In genomic region chr15:83594513-83595363, GRCm38 (mm10) we compare ENCODE assay signal across 8 mouse cellular contexts. TPM values are rescaled to one million over a fixed set of nuclear protein-coding genes. Genes with fewer than 3 reads are reported as not detected.
A peak's percentile ranks its signal among the peaks of the same experiment; 100 is the strongest.
DNase-seq lines count a peak whose midpoint lies in the region; ATAC-seq lines count a peak whose summit lies in the region.

Ttll12 (minus strand) TSS chr15:83595157.

- under 1% methylated on average over 67 of the region's 68 CpGs for WGBS in forebrain, embryonic 14.5 days
- WGBS in neural tube, embryonic 15.5 days, result under 1% methylated on average over 68 of the region's 68 CpGs

- no peaks in the 10 kb centered on the region for H3K9me3 ChIP-seq in forebrain, embryonic 14.5 days (replicated peaks; ENCODE audit: control insufficient read depth, low read length)
- H3K9me3 ChIP-seq in neural tube, embryonic 15.5 days (replicated peaks), result no peaks in the 10 kb centered on the region

- peak within 1 kb of the TSS; percentile 39; the same call in 1 of the 2 replicates for H3K27ac ChIP-seq in forebrain, embryonic 14.5 days (ENCODE audit: low read depth, low read length)
- peak within 1 kb of the TSS; percentile 80 for H3K27ac ChIP-seq in neural tube, embryonic 15.5 days (replicated peaks)

- peak within 1 kb of the TSS; percentile 86 for H3K4me2 ChIP-seq in forebrain, embryonic 14.5 days (ENCODE audit: low read length)
- H3K4me2 ChIP-seq in neural tube, embryonic 15.5 days, result peak within 1 kb of the TSS; percentile 89

- H3K4me3 ChIP-seq in forebrain, embryonic 14.5 days (ENCODE audit: low read depth, low read length), result peak within 1 kb of the TSS; percentile 77
- H3K4me3 ChIP-seq in neural tube, embryonic 15.5 days (replicated peaks), result peak within 1 kb of the TSS; percentile 93

- no peaks in the 10 kb centered on the region for H3K27me3 ChIP-seq in forebrain, embryonic 14.5 days (replicated peaks; ENCODE audit: control insufficient read depth, insufficient read depth, low read length)
- no peaks in the 10 kb centered on the region for H3K27me3 ChIP-seq in neural tube, embryonic 15.5 days (replicated peaks)

- ATAC-seq in forebrain, embryonic 14.5 days, result peak; percentile 96
- peak; percentile 96 for ATAC-seq in neural tube, embryonic 15.5 days (ENCODE audit: low FRiP score)

- H3K36me3 ChIP-seq in forebrain, embryonic 14.5 days (ENCODE audit: control insufficient read depth, insufficient read depth, low read length), result 0 out of 2 replicates have a peak, but pooled peaks cover 4% of the 10 kb centered on the region
- H3K36me3 ChIP-seq in neural tube, embryonic 15.5 days, result no peaks in the 10 kb centered on the region; the same call in 1 of the 2 replicates

- DNase-seq in ES-CJ7 (ENCODE audit: low read depth, low spot score), result peak; percentile 98
- DNase-seq in cerebellum, adult 11 months, result peak; percentile 95
- peak; percentile 99 for DNase-seq in forebrain, embryonic 14.5 days (ENCODE audit: low spot score)
- peak; percentile 95 for DNase-seq in heart, postnatal 14 days
- DNase-seq in layer of hippocampus, adult 11-12 months (ENCODE audit: low spot score), result peak; percentile 97
- peak; percentile 93 to 94 for DNase-seq in lung, adult 18-20 months
- peak; percentile 80 to 83 for DNase-seq in thymus, adult 18-20 months

- H3K9ac ChIP-seq in forebrain, embryonic 14.5 days (ENCODE audit: low read length), result peak within 1 kb of the TSS; percentile 77
- H3K9ac ChIP-seq in neural tube, embryonic 15.5 days (replicated peaks), result peak within 1 kb of the TSS; percentile 85

- H3K4me1 ChIP-seq in forebrain, embryonic 14.5 days (ENCODE audit: control insufficient read depth, insufficient read depth, low read length), result peaks cover 12% of the 10 kb centered on the region
- peaks cover 40% of the 10 kb centered on the region for H3K4me1 ChIP-seq in neural tube, embryonic 15.5 days

- intact Hi-C loops in heart, postnatal 14 days (cut with DNase I), result no loop called here

RNA-seq across cellular contexts. Expression of gene Ttll12, which starts in this region (rescaled TPM):
- polyA plus RNA-seq in forebrain, embryonic 14.5 days (2014; fragmentation: Nextera tagmentation; extraction: Ambion mirVana), result 40.5 and 43.0 TPM in 2 replicates
- total RNA-seq in heart, postnatal 14 days (2021), result 1 to 10 TPM; 5.1 to 6.0 TPM
- 37.3 and 42.0 TPM in 2 replicates for polyA plus RNA-seq in neural tube, embryonic 15.5 days (2015; fragmentation: Nextera tagmentation; extraction: Ambion mirVana)

Comparison
In these comparisons a context has a peak if more than half of its experiments do, and no peak if none do; other contexts are left out.
1. Peak in every context shown above with its lines: DNase-seq, ATAC-seq, H3K4me3 ChIP-seq and H3K27ac ChIP-seq.